Mouse (Mus musculus) spleen, adult 12 weeks (tissue): ENCODE data around the gene AB124611.
"Not testable (repeated sequence)": the region's sequence is repeated elsewhere in the genome, so short reads cannot be mapped to it uniquely, and the experiment has no call there.

Source experiments
- DNase-seq: peaks from one replicate; pipeline ENCODE4 v3.0.0; 2022; ENCODE audit warnings: low spot score

AB124611 gene

GRCm38 (mm10) chr9:21565004-21565586 lies 39.1 kb downstream of the AB124611 start:
- DNase-seq: no peak

GRCm38 (mm10) chr9:21566538-21566937 lies 40.6 kb downstream of the AB124611 start:
- no peak for DNase-seq

GRCm38 (mm10) chr9:21567051-21567450 lies 41.1 kb downstream of the AB124611 start:
- no peak for DNase-seq

DNA sequence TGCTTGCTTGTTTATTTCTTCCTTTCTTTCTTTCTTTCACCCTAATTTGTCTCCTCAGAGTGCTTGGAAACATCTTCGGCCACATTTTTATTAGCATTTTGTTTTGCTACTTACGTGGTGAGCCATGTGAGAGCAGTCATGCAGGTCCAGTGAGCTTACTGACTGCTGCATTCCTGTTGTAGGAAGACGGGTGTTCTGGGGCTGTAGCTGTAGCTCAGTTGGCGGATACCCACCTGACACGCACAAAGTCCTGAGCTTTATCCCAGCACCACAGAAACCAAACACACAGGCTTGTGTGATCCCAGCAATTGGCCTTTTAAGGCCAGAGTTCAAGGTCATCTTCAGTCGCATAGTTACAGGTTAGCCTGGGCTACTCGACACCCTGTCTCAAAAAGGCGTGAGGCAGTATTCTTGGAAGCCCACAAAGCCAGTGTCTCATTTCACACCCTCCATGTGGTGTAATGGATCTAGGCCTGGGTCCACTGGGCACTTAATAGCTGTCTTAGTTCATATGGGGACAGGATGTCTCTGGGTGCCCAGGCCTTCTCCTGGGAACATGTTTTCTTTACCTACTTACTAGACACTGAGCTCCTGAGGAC lies 42.8 kb downstream of the AB124611 start:
- DNase-seq: no peak

- no peak for DNase-seq
Measured at GRCm38 (mm10) chr9:21574012-21574801, 48.2 kb downstream of the AB124611 start.

DNA sequence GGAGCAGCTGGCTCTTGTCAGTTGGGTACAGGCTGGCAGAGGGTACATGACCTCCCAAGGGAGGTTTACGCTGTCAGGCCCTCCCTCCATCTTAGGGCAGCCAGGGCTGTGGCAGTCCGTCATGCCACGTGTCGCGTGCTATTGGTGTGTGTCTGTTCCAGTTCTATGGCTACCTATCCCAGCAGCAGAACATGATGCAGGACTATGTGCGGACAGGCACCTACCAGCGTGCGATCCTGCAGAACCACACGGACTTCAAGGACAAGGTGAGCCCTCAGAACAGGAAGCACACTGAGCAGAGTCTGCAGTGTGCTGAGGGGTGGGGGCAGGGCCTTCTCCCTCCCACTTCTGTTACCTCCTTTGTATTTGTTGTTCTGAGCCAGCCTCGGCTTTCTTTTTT lies 49.3 kb downstream of the AB124611 start:
- DNase-seq: no peak

- DNase-seq: no peak
Measured at GRCm38 (mm10) chr9:21576286-21576685, 50.3 kb downstream of the AB124611 start.

GRCm38 (mm10) chr9:21578226-21578625 lies 52.2 kb downstream of the AB124611 start:
- no peak for DNase-seq

- DNase-seq: no peak
Measured at GRCm38 (mm10) chr9:21585401-21585800, 59.4 kb downstream of the AB124611 start.

GRCm38 (mm10) chr9:21587678-21588349 lies 61.8 kb downstream of the AB124611 start:
- no peak for DNase-seq

- DNase-seq: no peak
Measured at GRCm38 (mm10) chr9:21588350-21588749, 62.4 kb downstream of the AB124611 start.

GRCm38 (mm10) chr9:21589538-21589937 lies 63.6 kb downstream of the AB124611 start:
- no peak for DNase-seq

GRCm38 (mm10) chr9:21591127-21591830 lies 65.3 kb downstream of the AB124611 start:
- DNase-seq: no peak

DNA sequence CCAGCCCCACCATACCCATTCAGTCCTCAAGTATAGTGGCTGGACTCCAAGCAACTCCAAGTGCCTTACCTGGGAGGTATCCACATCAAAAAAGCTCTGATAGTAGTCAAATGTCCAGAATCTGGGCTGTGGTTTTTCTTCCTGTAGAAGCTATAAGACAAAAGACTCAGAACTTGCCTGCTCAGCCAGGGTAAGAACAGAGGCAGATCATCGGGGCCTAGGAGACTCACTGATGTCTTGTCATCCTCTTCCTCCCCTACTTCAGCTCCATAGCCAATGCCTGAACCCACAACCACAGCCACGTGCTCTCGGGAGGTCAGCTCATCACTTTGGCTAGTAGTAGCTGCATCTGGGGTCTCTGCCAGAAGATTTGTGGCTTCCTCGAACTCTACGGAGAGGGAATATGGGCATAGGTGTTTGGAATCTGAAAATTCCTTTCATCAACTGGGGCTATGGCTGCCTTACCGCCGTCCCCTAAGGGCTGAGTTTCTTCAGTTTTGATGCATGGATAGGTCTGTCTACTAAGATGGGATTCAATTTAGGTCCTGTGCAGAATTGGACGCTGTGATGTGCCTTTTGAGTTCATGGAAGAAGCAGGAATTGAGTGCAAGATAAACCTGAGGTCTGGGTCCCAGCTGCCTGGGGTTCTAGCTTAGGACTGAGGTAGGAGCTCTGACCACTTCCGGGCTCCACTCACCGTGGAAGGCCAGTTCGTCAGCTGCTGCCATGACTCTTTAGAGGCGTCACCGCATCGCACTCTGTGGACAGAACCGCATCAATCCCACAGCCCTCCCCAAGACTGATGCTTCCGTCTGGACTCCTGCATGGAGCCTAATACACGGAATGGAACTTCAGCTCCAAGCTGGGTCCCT lies 66.1 kb downstream of the AB124611 start:
- no peak for DNase-seq

DNA sequence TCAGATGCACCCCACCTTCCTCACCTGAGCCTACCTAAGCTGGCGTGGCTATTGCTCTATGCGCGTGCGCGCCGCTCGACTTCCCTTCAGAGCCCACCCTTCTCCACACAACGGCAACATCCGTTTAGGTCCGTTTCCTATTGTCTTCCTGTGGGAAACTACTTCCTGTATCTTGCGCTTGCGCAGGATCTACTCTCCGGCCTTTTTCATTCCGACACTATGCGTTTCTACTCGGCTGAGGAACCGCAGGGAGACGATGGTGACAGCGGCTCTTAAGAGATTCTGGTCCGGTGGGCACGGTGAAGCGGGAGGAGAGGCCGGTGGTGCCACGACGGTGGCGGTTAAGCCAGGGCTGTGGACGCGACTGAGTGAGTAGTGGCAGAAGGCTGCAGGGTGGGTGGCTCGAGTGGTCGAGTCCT lies 66.7 kb downstream of the AB124611 start, which contains the start of the genes Timm29 and Yipf2:
Gene Timm29 (plus strand): TSS at position 20 of the 419 bp plus-strand sequence.
Gene Yipf2 (minus strand): TSS at position 126 of the 419 bp plus-strand sequence.
- peak; percentile 78 for DNase-seq

DNA sequence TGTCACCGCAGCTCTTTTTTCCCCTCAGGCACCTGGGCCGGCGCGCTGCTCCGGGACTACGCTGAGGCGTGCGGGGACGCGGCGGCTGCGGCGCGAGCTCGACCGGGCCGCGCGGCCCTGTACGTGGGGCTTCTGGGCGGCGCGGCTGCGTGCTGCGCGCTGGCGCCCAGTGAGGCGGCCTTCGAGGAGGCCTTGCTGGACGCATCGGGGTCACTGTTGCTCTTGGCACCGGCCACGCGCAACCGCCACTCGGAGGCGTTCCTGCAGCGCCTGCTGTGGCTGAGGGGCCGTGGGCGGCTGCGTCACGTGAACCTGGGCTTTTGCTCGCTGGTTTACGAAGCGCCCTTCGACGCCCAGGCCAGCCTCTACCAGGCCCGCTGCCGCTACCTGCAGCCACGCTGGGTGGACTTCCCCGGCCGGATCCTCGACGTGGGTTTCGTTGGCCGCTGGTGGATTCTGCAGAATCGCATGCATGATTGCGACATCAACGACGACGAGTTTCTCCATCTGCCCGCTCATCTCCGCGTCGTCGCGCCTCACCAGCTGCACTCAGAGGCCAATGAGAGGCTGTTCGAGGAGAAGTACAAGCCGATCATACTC lies 67.2 kb downstream of the AB124611 start:
- DNase-seq: peak; percentile 21

- not testable (repeated sequence) for DNase-seq
Measured at GRCm38 (mm10) chr9:21594350-21594749, 68.4 kb downstream of the AB124611 start.

- DNase-seq: no peak
Measured at GRCm38 (mm10) chr9:21594838-21595237, 68.9 kb downstream of the AB124611 start.
